Mouse (Mus musculus) CH12F3 (cell line): ENCODE results near the gene Mbtps1.

Source experiments
- in situ Hi-C: fragments of 300-500 bp; cut with MboI; formaldehyde crosslinking; loops from 2 replicates; pipeline ENCODE4 v1.14.3; 2020; ENCODE audit warnings: low sequenced_read_pairs

Gene Mbtps1

DNA sequence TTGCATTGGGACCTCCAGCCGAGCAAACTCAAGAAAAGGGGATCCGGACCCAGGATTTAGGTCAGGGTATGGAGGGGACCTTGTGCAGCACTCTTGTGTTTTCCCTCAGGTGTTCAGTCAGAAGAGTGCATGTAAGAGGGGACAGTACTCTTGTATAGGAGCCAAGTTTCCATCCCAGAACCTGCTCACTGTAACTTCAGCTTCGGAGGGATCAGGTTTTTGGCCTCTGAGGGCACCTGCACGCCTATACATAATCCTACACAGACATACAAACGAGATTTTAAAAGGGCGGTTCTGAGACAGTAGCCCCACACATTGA lies 826 bp upstream of the Mbtps1 start:
- in situ Hi-C loops, result no loop called here

- in situ Hi-C loops, result no loop called here
Observed at GRCm38 (mm10) chr8:119557821-119558602, 523 bp downstream of the Mbtps1 start.

DNA sequence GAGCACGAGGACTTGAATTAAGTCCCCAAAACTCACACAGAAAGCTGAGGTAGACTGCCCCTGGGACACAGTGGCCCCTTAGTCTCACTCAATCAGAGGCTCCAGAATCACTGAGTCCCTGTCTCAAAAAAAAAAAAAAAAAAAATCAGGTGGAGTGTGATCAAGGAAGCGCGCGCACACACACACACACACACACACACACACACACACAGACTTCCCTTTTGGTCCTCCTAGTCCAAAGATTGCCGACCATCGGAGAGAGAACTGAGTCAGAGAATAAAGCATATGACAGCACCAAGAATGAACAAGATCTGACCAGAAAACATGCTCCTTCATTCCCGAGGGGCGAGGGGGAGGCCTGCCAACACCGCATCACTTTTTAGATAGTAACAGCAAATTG lies 1.4 kb downstream of the Mbtps1 start:
- in situ Hi-C loops, result no loop called here

DNA sequence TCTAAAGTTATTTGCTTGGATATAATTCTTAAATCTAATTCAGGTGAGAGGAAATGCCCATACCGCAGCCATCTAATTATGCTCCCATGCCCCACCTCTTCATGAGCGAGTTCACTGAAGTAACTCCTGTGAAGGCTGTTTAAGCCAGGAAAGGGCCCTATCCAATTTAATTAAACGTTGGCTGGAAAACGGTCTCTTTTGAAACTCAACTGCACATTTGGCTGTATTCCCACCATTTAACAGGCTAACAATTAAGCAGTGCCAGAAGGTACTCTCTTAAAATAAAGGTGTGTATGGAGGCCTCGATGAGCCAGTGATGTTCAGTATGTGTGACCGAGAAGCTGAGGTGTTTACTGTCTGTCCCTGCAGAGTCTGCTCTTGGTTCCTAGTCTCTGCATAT lies 2.7 kb downstream of the Mbtps1 start:
- in situ Hi-C loops, result no loop called here

DNA sequence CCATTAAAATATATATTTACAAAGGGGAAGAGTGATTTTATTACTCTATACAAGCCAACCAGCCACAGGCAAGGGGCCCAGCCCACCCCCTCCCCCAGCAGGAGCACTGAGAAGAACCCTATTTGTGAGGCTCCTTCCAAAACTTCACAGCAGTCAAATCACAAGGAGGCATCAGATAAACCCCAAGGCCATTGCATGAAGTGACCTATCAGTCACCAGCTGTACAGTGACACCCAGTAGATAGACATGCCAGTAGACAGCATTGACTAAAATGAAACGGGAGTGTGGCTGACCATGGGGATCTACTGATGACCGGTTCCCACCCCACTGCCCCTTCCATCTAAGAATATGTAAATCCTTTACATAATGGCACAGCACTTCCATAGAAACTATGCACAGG lies 5.6 kb downstream of the Mbtps1 start:
- in situ Hi-C loops, result no loop called here

GRCm38 (mm10) chr8:119548560-119549113 lies 9.9 kb downstream of the Mbtps1 start:
- in situ Hi-C loops, result no loop called here

- in situ Hi-C loops, result no loop called here
Observed at GRCm38 (mm10) chr8:119547019-119547691, 11.4 kb downstream of the Mbtps1 start.

DNA sequence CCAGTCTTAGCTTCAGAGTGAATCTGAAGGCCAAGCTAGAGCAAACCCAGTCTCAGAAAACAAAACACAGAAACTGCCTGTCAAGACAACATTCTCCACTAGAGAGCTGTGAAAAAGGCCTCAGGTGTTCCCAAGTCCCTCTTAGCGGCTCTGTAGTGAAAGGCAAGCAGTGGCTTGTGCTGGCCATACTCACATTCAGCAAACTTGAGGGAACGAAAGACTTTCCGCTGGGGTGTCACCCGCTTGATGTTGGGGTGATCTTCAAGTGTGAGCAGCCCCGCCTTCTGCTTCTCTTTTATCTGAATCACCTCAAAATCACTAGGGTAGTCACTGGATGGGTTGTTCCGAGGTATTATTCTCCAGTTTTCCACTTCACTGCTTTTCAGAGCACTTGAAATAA lies 12.7 kb downstream of the Mbtps1 start:
- in situ Hi-C loops, result no loop called here

GRCm38 (mm10) chr8:119545180-119545579 lies 13.4 kb downstream of the Mbtps1 start:
- in situ Hi-C loops, result no loop called here

- in situ Hi-C loops, result no loop called here
Observed at GRCm38 (mm10) chr8:119544606-119545005, 13.9 kb downstream of the Mbtps1 start.

DNA sequence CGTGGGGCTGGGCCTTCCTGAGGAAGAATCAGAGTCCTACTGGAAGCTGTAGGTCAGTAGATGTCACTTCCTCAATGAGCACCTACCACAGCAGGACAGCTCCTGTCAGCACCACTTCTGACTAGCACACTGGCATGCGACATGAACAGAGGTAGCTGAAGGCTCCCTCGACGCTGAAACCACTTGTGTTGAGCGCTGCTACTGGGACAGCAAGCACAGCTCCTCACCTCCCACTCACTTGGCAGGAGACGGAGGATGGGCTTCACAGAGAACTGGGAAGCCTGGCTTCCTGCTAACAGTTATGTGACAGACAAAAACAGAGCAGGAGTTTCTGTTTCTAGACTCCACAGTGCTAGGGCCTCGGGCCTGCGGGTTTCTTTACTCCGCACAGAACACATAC lies 26.6 kb downstream of the Mbtps1 start:
- in situ Hi-C loops, result no loop called here

DNA sequence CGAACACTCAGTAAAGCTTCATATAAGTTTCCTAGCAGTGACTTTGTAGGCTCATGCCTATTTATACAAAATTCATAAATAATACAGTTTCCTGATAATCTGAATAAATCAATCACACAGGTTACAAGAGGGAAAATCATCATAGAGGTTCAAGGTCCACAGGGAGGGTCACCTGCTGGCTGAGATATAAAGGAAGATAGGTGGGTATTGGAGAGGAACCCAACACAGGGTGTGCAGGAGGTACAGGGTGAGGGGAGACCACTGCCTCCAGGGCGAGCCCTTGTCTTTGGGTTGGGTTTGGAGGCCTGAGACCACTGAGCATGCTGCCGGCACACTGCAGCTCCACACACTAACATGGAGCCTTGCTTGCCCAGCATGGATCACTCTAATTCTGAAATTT lies 27.1 kb downstream of the Mbtps1 start:
- in situ Hi-C loops, result no loop called here

DNA sequence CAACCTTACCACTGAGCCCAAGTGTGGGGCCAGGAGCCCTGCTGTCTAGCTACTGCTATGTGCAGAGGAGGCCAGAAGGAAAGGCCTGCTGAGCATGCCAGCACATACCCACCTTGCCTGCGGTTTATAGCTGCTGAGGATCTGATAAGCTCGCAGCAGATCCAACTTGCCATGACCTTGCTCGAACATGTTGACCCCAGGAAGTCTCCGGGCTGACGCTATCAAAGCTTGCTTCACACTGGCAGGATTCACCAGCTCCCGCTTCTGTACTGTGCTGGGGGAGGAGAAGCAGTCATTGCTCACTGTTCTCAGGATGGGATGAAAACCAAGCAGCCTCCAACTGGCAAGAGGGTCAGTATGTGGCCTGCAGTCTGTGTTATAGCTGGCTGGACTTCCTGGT lies 27.6 kb downstream of the Mbtps1 start:
- in situ Hi-C loops, result no loop called here

DNA sequence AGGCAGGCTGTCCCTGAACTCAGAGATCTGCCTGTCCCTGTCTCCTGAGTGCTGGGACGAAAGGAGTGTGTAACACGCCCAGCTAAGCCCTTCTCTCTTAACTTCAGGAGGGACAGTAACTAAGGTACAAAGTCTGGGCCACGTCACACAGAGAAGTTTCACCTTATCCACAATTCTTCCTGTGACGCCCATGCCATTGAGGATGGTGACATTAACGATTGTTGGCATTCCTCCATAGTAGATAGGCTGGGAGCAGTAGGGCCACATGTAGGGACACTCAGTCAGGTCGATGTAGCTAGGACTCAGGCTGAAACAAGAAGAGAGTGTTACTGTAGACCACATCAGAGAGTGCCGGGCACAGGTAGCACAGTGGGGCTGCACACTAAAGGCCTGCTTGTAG lies 29.8 kb downstream of the Mbtps1 start:
- in situ Hi-C loops, result no loop called here

GRCm38 (mm10) chr8:119520102-119520501 lies 38.4 kb downstream of the Mbtps1 start:
- in situ Hi-C loops, result no loop called here

DNA sequence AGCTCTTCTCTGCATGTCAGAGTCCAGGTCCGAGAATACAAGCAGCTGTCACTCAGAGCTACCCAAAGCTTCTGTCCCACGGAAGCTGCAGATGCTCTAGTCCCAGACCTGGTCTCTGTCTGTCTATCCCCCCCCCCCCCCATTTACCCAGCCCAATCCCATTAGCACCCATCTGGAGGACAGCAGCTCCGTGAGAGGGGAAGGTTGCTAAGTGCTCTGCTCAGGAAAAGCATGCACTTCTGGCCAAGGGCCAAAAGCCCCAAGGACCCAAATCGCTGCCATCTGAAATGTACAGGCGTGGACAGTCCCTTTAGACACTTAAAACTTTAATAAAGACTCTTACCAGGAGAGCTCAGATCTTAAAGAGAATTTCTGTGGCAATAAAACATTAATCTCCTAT lies 41.9 kb downstream of the Mbtps1 start:
- in situ Hi-C loops, result no loop called here

GRCm38 (mm10) chr8:119515767-119516166 lies 42.8 kb downstream of the Mbtps1 start:
- in situ Hi-C loops, result no loop called here

DNA sequence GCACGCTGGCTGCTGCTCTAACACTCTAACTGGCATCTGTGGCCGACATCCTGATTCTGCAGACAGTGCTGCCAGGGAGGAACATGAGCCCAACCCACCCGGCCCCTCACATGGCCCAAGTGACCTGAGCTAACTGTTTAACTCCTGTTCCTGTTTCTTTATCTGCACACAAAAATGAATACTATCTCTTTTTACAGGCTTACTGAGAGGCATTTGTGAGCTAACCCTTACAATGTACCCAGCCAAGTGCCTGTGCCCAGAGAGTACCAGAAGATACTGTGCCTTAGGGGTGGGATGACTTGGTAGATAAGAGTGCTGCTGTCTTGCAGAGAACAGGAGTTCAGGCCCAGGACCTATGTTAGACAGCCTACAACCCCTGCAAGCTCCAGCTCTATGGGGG lies 43.6 kb downstream of the Mbtps1 start:
- in situ Hi-C loops, result no loop called here

DNA sequence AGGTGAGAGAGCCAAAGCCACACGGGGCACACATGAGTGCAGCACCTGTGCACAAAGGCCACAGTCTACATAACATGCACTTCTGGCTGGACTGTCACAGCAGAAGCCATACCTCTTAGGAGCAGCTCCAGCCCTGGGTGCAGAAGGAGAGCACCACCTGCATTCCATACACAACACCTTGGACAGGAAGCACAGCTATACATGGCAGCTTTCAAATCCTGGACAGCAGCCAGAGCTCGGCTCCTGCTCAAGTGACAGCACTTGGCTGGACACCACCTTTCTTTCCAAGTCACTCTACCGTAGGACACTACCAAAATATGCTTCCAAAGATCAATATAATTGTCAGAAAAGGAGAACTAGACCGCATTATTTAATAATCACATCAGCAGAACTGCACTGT lies 45.1 kb downstream of the Mbtps1 start:
- in situ Hi-C loops, result no loop called here

DNA sequence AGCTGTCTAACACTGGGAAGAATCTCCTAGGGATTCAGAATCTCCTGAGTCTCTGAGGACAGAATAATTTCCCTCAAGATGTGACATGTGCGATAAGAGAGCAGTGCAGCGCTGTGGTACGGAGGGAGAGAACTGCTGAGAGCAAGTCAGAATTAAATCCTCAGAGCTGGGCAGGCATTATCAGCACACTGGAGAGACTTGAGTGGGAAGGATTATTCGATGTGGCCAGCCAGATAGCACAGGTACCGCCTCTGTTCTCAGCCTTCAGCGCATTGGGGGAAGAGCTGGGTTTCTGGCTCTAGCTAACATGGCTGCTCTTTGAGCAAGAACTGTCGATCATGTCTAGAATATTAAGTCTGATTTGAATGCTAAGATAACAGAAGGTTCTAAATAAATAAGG lies 46.8 kb downstream of the Mbtps1 start:
- in situ Hi-C loops, result no loop called here

DNA sequence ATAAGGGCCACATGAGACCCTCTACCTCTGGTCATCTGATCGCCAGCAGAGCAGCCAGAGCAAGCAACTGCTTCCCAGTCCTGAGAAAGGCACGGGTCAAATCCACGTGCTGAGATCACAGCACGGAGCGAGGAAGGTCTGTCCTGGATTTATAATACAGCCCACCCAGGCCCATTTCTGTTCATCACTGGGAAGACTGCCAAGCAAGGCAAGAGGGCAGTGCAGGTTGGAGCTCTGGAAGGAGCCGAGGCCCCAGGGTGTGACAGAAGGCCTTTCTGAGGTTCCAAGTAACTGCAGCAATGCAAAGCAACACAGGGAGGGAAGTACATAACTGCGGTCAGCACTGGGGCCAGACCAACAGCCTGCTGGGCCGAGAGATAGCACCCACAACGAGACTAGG lies 48.1 kb downstream of the Mbtps1 start:
- in situ Hi-C loops, result no loop called here

- in situ Hi-C loops, result no loop called here
Observed at GRCm38 (mm10) chr8:119506106-119506505, 52.4 kb downstream of the Mbtps1 start.
